Mouse (Mus musculus) heart, postnatal 10 days (tissue): ENCODE data around the gene Tpm1. TPM values are rescaled to one million over a fixed set of nuclear protein-coding genes. Genes with fewer than 3 reads are reported as not detected.

Experiments used
- DNase-seq, 2 experiments: peaks; one replicate each; pipeline ENCODE4 v3.0.0; 2021
- intact Hi-C: fragments of 180-260 bp; cut with DNase I; formaldehyde crosslinking; loops from one replicate; pipeline ENCODE4 v1.15.1; 2025
- total RNA-seq, 2 experiments: library from RNA; stranded (reverse); gene quantifications; 2 replicates each; pipeline ENCODE4 v1.2.3; 2021

The Tpm1 gene
- total RNA-seq, 2 experiments from 2014 or later, result 9,258 to 9,439 TPM

DNA sequence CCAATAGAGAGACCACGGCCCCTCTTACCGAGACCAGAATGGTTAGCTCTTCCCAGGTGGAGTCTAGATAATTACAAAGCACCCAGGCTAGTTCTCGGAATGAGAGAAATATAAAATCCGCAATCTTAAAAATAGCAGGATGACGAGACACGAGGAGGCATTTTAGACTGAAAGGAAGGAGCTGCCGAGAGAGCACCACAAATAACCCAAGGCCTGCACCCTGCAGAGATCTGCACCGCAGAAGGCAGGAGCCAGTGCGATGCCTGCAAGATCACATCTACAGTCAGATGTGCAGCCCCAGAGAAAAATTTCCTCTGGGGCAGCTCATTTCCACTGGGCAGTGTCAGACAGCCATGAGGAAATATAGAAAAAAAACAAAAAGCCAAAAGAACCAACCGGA, 16.2 kb downstream of the Tpm1 start:
- intact Hi-C loops, result no loop called here
- DNase-seq, result no peak

DNA sequence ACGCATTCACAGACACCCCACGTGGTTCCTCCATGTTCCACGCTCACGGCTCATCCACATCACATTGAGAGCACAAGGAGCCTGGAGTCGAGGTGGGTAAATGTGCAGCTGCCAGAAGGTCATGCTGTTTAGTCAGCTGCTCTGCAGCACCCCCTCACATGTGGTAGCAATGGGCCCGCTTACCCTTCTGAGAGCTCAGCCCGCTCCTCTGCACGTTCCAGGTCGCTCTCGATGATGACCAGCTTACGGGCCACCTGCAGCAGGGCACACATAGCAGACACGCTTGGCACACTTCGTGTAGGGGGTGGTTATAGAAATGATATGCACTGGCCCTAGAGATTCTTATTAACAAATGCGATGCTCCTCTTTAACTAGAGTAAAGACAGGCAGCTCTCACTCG, 16.6 kb downstream of the Tpm1 start:
- intact Hi-C loops, result no loop called here
- DNase-seq, result peak in 1 of 2 experiments; percentile 38

DNA sequence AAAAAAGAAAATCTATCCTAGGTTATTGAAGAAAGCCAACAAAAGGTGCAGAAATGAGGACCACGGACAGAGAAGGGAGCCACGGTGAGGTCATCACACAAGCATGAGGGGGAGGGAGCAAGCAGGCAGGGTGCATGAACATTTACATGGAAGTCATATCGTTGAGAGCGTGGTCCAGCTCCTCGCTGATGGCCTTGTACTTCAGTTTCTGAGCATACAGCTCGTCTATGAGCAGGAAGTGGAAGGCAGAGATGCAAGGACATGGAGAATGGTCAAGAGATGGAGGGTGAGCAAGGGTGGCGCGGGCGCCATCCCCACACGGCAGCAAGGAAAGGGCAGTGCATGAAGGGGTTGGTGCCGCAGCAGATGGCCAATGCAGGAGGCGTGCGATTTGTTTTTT, 19.7 kb downstream of the Tpm1 start:
- no peak for DNase-seq
- intact Hi-C loops, result no loop called here

- no peak for DNase-seq
- intact Hi-C loops, result no loop called here
Observed at GRCm38 (mm10) chr9:67028929-67029328, 20.3 kb downstream of the Tpm1 start.

GRCm38 (mm10) chr9:67028133-67028724, 21.0 kb downstream of the Tpm1 start:
- intact Hi-C loops, result no loop called here
- DNase-seq, result no peak

GRCm38 (mm10) chr9:67026890-67027289, 22.3 kb downstream of the Tpm1 start:
- intact Hi-C loops, result no loop called here
- DNase-seq, result no peak

GRCm38 (mm10) chr9:67026061-67026460, 23.1 kb downstream of the Tpm1 start:
- DNase-seq, result peak in 1 of 2 experiments; percentile 64
- intact Hi-C loops, result no loop called here

DNA sequence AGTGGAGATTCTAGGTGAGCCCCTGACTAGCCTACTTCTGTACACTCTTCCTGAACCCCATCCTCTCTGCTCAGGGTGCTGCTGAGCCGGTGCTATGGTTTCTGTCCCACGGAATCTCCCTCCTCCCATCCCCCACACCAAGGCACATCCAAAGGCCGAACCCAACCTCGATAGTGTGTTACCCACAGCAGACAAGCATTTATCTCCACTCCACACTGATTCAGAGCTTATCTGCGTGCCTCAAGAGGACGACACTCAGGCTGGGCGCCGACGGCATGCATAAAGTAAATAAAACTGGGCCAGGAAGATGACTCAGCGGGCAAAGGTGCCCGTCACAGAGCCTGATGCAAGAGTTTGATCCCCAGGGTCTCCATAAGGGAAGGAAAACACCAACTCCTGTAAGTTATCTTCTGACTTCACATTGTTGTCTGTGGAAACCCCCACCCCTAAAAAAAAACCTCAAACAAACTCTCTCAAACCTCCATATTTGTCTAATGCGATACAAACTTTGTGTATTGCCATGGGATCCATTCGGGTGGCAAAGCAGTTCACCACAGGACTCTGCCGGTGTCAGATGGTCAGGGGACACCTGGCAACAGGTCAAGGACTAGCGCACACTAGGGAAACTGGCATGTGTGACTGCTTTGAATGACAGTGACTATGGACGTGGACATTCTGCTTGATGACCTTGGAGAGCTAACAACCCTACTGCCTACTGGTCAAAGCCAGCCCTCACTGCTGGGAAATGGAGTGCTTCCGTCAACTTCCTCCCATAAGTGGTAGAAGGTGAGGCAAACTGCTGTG, 24.1 kb downstream of the Tpm1 start:
- intact Hi-C loops, result no loop called here
- peak; percentile 67 to 77 for DNase-seq

DNA sequence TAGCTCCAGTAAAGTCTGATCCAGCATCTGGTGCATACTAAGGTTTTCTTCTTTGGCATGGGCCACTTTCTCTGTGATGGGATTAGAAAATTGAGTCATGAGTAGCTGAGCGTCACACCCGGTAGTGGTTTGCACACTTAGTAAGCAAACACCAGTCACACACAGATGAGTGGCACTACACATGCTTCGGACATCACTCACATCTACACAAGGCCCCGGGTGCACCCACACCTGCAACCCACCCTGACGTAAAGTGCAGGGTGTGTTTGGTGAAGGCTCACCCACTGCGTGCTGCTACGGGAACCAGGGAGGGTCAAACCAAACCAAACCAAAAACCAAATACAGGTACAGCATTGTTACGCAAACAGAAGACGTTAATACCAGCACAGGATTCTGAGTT, 25.8 kb downstream of the Tpm1 start:
- intact Hi-C loops, result no loop called here
- no peak for DNase-seq

- intact Hi-C loops, result no loop called here
- peak; percentile 55 to 66 for DNase-seq
Observed at GRCm38 (mm10) chr9:67020063-67020462, 29.1 kb downstream of the Tpm1 start.

- intact Hi-C loops, result no loop called here
- no peak for DNase-seq
Observed at GRCm38 (mm10) chr9:67013501-67013900, 35.7 kb downstream of the Tpm1 start.

DNA sequence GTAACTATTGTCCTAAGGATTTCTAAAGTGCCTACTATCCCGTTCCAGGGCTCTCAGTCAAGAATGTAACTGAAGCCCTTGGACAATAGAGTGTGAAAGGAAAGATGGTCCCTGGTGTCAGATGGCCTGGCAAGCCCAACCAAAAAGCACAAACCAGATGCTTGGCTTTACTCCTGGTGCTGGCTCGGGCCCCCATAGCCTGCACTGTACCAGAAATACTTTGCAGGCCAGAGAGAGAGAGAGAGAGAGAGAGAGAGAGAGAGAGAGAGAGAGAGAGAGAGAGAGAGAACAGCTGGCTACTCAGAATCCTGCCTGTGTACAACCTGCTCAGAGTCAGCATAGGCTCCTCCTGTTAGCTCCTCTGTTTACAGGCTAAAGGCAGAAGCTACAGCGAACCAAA, 36.7 kb downstream of the Tpm1 start:
- peak; percentile 88 to 90 for DNase-seq
- intact Hi-C loops, result no loop called here

- intact Hi-C loops, result no loop called here
- DNase-seq, result no peak
Observed at GRCm38 (mm10) chr9:67011483-67011882, 37.7 kb downstream of the Tpm1 start.

GRCm38 (mm10) chr9:67008781-67009180, 40.4 kb downstream of the Tpm1 start:
- intact Hi-C loops, result no loop called here

GRCm38 (mm10) chr9:67006376-67006775, 42.8 kb downstream of the Tpm1 start:
- DNase-seq, result no peak
- intact Hi-C loops, result no loop called here

More at GRCm38 (mm10) chr9:67008781-67009180, 40.4 kb downstream of the Tpm1 start:
- no peak for DNase-seq

DNA sequence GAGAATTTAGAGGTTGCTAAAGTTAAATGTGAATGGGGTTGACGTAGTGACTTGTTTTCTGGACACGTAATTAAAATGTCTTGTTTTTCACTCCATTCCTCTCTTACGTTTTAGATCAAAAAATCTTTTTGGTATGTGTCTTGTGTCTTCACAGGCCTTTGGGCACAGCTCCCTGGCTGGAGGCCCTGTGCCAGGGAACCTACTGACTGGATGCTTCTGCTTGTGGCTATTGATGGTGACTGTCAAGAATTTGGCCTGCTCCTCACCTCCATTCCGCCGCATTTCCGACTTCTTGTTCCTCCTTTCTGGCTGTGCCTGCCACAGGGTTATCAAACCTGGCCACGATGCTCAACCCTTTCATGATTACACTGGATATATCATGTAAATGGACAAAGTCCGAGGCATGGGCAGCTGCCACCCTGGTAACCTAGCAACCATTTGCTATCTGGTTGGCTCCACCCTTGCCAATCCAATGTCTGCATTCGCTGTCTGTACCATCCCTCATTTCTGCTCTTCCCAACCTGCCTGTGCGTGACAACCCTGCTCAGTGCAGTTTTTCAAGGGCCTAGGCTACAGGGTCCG, 44.0 kb downstream of the Tpm1 start:
- intact Hi-C loops, result no loop called here
- DNase-seq, result no peak

GRCm38 (mm10) chr9:67003656-67004055, 45.5 kb downstream of the Tpm1 start:
- no peak for DNase-seq
- intact Hi-C loops, result no loop called here

DNA sequence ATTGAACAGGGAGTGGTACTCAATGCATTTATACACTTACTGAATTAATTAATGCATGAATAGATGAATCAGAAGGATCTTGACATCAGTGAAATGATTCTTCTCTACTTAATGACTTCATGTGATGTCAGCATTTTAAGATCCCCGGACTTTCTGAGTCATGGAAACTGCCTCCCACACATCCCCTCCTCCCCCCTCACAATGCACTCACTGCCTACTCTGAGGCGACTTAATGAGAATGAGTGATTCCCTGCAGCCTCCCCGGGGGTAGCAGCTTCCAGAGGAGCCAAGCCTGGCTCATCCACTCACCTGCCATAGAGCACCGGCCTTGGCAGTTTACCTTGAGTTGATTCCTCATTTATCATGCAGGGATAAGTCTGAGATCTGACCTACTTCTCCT, 46.0 kb downstream of the Tpm1 start:
- no peak for DNase-seq
- intact Hi-C loops, result no loop called here

DNA sequence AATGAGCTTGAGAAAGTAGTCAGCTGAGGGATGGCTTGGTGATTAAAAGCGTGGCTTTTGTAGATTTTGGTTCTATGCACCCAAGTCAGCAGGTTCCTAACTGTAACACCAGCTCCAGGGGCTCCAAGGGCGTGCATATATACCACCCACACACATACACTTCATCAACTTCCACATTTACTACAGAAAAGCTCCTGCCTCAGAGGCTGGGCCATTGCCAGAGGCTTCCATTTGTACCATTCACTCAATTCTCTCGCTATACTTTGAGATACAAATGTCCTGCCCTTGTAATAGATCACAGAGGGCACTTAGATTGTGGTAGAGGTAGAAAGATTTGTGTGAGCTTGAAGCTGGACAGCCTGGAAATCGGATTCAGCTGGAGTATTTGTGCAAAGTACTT, 47.7 kb downstream of the Tpm1 start:
- DNase-seq, result no peak
- intact Hi-C loops, result loop anchor here (1.0 kb wide), 3 partner anchors 43 to 273 kb away; no protein-coding TSS in a partner anchor

GRCm38 (mm10) chr9:67001050-67001449, 48.2 kb downstream of the Tpm1 start:
- peak; percentile 87 to 88 for DNase-seq
- intact Hi-C loops, result loop anchor here (1.0 kb wide), 3 partner anchors 43 to 273 kb away; no protein-coding TSS in a partner anchor

DNA sequence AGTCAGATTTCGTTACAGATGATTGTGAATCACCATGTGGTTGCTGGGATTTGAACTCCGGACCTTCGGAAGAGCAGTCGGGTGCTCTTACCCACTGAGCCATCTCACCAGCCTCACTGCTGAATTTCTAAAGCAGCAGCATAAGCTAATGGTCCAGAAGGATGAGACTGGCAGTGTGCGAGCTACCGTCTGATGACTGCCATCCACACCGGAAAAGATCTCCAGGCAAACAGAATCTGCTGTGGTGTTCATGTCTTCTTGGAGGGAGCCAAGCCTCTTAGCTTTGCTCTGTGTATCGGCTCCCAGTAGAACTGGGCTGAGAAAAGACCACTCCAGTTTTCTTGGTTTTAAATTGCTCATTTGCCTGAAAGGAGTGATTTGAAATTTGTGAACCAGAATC, 49.5 kb downstream of the Tpm1 start:
- intact Hi-C loops, result no loop called here
- DNase-seq, result no peak
